Mouse (Mus musculus): ENCODE data around the gene Snapc3.
"Not testable (repeated sequence)": the region's sequence is repeated elsewhere in the genome, so short reads cannot be mapped to it uniquely, and the experiment has no call there.

The Snapc3 gene

GRCm38 (mm10) chr4:83417820-83418186, 279 bp downstream of the Snapc3 start:
- DNase-seq (ENCODE audit: low read depth, low spot score) = no peak

- DNase-seq (ENCODE audit: low read depth, low spot score) = no peak
Observed at GRCm38 (mm10) chr4:83418781-83419180, 1.3 kb downstream of the Snapc3 start.

- no peak for DNase-seq (ENCODE audit: low read depth, low spot score)
Observed at GRCm38 (mm10) chr4:83423641-83424040, 6.1 kb downstream of the Snapc3 start.

- no peak for DNase-seq (ENCODE audit: low read depth, low spot score)
Observed at GRCm38 (mm10) chr4:83425119-83425518, 7.6 kb downstream of the Snapc3 start.

- no peak for DNase-seq (ENCODE audit: low read depth, low spot score)
Observed at GRCm38 (mm10) chr4:83427141-83427540, 9.6 kb downstream of the Snapc3 start.

GRCm38 (mm10) chr4:83427696-83428095, 10.2 kb downstream of the Snapc3 start:
- no peak for DNase-seq (ENCODE audit: low read depth, low spot score)

GRCm38 (mm10) chr4:83428845-83429244, 11.3 kb downstream of the Snapc3 start:
- DNase-seq (ENCODE audit: low read depth, low spot score) = no peak

GRCm38 (mm10) chr4:83431950-83432349, 14.4 kb downstream of the Snapc3 start:
- no peak for DNase-seq (ENCODE audit: low read depth, low spot score)

GRCm38 (mm10) chr4:83432901-83433300, 15.4 kb downstream of the Snapc3 start:
- DNase-seq (ENCODE audit: low read depth, low spot score) = no peak

- no peak for DNase-seq (ENCODE audit: low read depth, low spot score)
Observed at GRCm38 (mm10) chr4:83436375-83436774, 18.9 kb downstream of the Snapc3 start.

- DNase-seq (ENCODE audit: low read depth, low spot score) = no peak
Observed at GRCm38 (mm10) chr4:83438116-83438515, 20.6 kb downstream of the Snapc3 start.

GRCm38 (mm10) chr4:83439045-83439444, 21.5 kb downstream of the Snapc3 start:
- no peak for DNase-seq (ENCODE audit: low read depth, low spot score)

GRCm38 (mm10) chr4:83441050-83441449, 23.5 kb downstream of the Snapc3 start:
- no peak for DNase-seq (ENCODE audit: low read depth, low spot score)

- no peak for DNase-seq (ENCODE audit: low read depth, low spot score)
Observed at GRCm38 (mm10) chr4:83450785-83451184, 33.3 kb downstream of the Snapc3 start.

- DNase-seq (ENCODE audit: low read depth, low spot score) = no peak
Observed at GRCm38 (mm10) chr4:83460106-83460505, 42.6 kb downstream of the Snapc3 start.

GRCm38 (mm10) chr4:83464827-83465226, 47.3 kb downstream of the Snapc3 start:
- no peak for DNase-seq (ENCODE audit: low read depth, low spot score)

- no peak for DNase-seq (ENCODE audit: low read depth, low spot score)
Observed at GRCm38 (mm10) chr4:83467615-83468014, 50.1 kb downstream of the Snapc3 start.

- no peak for DNase-seq (ENCODE audit: low read depth, low spot score)
Observed at GRCm38 (mm10) chr4:83468208-83468607, 50.7 kb downstream of the Snapc3 start.

GRCm38 (mm10) chr4:83485250-83485649, 67.7 kb downstream of the Snapc3 start:
- no peak for DNase-seq (ENCODE audit: low read depth, low spot score)

GRCm38 (mm10) chr4:83485735-83486116, 68.2 kb downstream of the Snapc3 start:
- peak; percentile 71 for DNase-seq (ENCODE audit: low read depth, low spot score)

- peak; percentile 79 for DNase-seq (ENCODE audit: low read depth, low spot score)
Observed at GRCm38 (mm10) chr4:83486117-83486901, 68.8 kb downstream of the Snapc3 start, which contains the start of gene Psip1. TSS of gene Psip1 (minus strand) at chr4:83486459.

GRCm38 (mm10) chr4:83489121-83489520, 71.6 kb downstream of the Snapc3 start:
- no peak for DNase-seq (ENCODE audit: low read depth, low spot score)

GRCm38 (mm10) chr4:83493112-83493511, 75.6 kb downstream of the Snapc3 start:
- no peak for DNase-seq (ENCODE audit: low read depth, low spot score)

- not testable (repeated sequence) for DNase-seq (ENCODE audit: low read depth, low spot score)
Observed at GRCm38 (mm10) chr4:83497013-83497412, 79.5 kb downstream of the Snapc3 start.

Measured in c-Kit-negative CD71-positive TER-119-positive erythroid progenitor cells, embryonic 14.5 days (primary cell).